Mouse (Mus musculus) small intestine, adult 10 weeks (tissue): ENCODE results near the gene Spag7. TPM values are rescaled to one million over a fixed set of nuclear protein-coding genes. Genes with fewer than 3 reads are reported as not detected.

Source experiments
- polyA plus RNA-seq: library from polyadenylated mRNA; stranded (reverse); fragments of 350-450 nt; fragmentation: Illumina TruSeq; extraction: RNeasy Lipid Tissue Mini Kit (QIAGEN cat#74804); gene quantifications from one replicate; pipeline ENCODE4 v1.2.3, GENCODE M21; 2014; ENCODE audit warnings: low replicate concordance

The Spag7 gene
- 11.3 TPM for polyA plus RNA-seq

DNA sequence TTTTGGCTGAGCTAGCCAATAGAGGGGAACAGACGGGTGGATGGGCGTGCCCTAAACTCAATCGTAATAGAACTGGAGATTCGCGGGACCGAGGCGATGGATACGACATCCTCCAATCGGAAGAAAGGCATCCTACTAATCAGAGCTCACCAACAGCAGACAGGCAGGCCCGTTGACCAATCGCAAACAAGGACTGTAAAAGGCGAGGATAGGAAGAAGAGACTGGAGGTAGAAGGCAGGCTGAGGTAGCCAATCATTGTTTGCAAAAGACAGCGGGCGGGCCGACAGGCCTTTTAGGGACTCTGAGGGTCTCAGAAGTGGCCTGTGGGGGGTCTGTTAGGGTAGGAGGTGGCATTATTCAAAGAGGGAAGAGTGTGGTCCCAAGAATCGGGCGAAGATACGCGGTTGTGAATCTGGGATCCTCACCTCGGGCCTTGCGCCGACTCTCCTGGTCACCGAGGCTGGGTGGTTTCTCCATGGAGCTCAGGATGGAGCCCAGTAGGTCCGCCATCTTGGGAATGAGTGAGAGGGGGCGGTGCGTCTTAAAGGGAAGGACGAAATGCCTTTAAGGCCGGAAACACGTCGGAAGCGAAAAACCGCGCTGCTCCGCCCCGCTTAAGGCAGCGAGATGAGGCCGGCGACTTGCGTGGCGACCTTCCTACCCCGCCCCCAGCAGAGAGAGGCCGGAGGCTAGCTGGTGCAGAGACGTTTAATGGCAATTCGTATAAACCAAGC is at the start of gene Spag7:
Spag7 (minus strand) TSS at position 646 of the 735 bp plus-strand sequence.

DNA sequence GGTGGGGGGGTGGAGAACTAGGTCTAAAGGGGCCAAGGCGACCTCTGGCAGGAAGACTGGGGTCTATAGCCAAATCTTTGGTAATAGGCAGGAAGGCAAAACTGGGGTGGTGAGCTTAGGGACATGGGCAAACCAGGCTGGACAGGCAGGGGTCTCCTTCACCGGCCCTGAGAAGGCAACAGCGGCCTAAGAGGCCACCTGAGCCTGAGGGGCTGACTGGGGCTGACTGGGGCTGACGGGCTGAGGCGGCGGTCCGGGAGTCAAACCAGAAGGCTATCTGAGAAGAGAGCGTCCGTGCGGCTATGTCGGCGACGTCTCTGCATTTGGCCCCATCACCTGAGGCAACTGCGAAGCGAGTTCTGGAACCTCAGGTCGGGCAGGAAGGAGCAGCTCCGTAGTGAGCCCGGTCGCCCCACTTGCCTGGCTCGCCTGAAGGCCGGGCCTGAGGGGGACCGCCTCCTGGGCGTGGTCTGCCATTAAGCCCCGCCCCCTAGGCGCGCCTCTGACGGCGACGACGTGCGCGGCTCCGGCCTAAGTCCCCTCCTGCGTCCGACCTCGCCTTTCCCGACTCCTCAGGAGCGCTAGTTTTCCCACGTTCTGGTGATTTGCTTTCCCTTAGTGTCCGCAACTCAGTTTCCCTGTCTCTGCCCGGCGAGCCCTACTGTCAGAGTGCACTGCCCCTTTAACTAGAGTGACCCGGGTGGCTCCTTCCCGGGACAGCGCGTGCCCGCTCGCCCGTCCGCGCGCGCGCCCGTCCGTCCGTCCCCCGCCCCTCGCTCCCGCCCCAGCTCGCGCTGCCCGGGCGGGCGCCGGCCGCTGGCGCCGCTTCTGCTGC is 30.7 kb upstream of the Spag7 start, which contains the start of the genes Inca1 and Kif1c:
Inca1 (minus strand) TSS at position 434 of the 835 bp plus-strand sequence.
Kif1c (plus strand) TSS at position 827 of the 835 bp plus-strand sequence.

DNA sequence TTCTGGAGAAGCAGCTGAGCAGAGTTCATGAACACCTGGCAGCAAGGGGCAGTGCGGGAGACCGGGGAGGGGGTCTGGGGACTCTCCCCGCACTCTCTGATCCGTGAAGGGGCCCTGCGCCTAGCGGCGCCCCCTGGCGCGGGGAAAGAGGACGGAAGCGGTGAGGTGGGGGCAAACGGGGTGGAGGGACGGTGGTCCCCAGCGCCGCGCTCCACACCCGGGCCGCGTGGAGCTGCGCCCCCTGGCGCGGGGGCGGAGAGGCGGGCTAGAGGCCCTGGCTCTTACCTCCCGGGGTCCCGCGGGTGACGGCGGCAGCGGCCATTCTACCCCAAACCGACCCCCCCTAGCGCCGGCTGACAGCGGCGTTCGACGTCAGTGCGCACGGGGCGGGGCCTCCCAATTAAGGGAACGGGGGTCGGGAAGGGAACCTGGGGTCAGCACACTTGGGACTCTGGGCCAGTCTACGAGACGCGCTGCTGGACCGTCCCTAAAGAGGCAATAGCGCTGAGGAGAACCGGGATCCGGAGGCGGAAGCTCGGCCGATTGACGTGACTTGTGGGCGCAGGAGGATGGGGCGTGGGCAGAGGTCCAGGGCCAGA is 18.5 kb upstream of the Spag7 start, which contains the start of gene Camta2:
Camta2 (minus strand) TSS at position 505 of the 599 bp plus-strand sequence.

DNA sequence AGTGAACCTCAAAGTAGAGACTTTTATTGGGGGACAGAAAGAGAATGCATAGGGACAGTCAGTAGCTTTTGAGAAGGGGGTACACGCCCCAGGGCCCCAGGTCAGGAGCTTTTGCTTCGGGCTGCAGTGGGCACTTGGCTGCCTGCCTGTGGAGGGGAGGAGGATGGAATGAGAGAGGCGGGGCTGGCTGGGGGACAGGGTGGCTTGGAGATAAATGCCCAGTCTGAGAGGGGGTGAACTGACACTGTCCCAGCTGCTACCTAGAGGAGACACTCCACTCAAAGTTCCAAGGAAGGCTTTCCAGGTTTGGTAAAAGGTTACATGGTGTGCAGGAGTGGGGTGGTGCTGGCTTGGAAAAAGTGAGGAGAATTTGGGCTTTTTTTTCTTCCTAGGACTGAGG is 12.3 kb downstream of the Spag7 start, which contains the start of gene Eno3:
Eno3 (plus strand) TSS at position 239 of the 400 bp plus-strand sequence.

DNA sequence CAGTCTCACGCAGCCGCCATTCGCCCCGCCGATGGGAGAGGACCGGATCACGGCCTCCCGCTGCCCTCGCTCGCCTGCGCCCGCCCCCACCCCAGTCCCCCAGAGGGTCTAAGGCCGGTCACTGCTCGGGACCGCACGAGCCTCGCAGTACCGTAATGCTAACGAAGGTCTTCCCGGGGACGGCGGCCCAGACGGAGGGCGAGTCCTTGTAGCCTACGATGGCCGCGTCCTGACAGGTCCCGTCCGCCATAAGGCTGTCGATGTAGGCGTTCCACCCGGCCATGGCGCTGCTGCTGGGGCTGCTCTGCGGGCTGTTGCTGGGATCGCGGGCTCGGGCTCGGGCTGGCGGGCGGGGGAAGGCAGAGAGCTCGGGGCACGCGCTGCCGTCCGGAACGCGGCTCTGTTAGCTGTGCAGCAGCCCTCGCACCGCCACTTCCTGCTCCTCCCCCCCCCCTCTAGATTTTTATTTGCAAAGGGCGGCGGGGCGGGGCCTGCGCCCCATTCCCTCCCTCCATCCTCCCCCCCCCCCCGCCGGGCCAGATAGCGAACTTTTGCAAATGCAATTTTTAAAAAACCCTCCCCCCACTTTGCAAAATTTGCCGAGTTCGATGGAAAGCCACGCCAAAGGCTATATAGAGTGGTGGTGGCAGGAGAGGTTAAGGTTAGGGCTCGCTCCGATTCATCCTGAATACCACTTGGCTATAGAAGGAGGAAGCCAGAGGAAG is 14.9 kb downstream of the Spag7 start, which contains the start of gene Pfn1:
Pfn1 (minus strand) TSS at position 447 of the 725 bp plus-strand sequence.

DNA sequence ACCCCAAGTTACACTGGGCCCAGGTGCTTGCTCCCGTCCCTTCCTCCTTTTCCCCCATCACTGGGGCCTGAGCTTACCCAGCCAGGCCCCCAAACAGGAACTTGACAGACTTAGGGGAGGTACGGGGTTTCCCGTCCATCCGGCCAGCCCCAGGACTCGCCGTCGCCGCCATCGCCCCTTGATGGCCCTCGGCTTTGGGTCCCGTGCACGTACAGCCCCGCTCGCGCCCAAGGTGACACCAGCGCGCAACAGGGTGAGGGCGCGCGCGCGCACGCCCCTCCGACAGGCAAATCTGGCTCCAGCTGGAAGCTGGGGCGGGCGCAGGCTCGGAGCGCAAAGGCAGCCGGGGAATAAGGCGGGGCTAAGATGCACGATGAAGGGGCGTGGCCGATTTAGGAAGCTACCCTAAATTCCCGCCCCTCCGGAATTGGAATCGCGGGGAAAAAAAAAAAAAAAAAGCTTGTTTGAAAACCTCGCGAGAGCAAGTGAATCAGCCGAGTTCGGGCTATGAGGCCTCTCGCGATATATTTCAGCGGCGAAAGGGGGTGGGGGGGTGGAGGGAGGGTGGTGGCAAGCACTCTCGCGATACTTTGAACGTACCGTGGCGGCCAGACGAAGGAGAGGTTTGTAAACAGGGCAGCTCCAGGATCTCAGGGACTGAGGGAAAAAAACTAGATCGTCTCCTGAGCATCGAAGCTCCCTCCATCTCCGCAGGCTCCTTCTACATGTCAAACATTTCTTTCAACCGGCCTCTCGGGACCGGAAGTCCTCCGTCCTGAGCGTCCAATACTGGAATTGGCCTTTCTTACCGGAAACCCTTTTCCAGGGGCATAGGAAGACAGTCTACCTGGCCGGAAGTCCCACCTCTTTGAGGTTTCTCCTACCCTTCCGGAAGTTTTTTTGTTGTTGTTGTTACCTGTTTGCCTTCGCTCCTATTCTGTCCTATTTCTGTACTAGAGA is 22.2 kb downstream of the Spag7 start, which contains the start of the genes Rnf167 and Slc25a11:
Rnf167 (plus strand) TSS at position 545 of the 960 bp plus-strand sequence.
Slc25a11 (minus strand) TSS at position 789 of the 960 bp plus-strand sequence.

DNA sequence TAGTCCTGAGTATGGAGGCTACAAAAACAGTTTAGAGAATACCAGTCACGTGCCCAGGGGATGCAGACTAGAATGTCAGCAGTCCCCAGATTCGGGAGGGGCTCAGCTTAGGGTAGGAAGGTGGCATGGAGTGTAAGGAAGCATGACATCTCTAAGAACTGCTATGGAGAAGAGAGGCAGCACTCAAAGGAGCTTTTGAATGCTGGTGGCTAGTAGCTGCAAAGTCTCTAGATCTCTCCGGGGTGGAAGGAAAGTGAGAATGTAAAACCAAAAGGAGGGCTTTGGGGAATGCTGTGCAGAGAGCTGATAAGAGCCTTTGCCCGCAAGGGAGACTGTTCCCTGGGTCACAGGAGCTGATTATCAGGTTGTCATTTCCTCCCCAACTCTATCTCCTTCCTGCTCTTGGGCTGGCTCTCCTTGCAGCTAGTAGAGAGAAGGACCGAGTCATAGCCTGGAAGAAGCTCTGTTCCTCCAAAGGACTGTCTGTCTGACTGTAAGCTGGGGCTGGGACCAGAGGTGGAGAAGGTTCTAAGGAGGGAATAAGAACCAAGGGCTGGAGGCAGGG is 30.4 kb downstream of the Spag7 start, which contains the start of gene Gp1ba:
Gp1ba (plus strand) TSS at position 409 of the 565 bp plus-strand sequence.

DNA sequence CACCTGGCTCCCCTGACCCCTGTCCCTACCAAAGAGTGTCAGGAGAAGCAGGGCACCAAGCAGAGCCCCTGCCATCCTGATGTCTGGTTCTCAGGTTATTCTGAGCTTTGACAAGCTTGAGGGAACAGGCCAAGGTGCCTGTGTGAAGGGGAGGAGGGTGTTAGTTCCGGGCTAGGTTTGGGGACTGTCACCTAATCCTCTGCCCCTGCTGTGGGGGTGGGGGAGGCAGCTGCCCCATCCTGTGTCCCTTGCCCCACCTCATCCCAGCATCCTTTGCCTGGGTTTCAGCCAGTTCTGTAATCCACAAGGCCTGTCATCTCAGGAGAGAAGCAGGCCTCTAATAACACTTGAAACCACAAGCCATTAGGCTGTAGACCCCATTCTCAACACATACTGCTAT is 50.1 kb downstream of the Spag7 start, which contains the start of gene Chrne:
Chrne (minus strand) TSS at position 116 of the 400 bp plus-strand sequence.

DNA sequence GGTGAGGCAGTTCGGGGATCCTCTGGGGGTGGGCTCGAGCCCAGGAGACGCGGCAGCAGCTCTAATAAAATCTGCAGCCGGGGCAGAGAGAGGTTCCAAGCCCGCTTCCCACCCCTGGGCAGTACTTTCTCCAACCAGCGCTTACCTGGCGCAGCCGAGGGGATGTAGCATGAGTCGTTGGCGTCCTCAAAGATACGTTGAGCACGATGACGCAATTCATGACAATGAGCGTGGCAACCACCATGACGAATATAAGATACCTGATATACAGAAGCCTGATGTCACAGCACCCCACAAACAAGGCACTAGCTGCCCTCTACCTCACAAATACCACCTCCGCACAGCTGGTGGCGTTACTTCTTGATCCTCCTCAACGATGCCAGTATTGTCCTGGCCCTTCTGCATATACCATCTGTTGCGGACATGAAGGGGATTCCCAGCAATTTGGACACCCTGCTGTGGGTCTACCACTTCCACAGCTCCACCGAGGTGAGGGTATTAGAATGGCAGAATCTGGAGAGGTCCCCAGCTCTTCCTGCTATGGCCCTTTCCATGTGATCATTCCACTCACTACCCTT is 53.6 kb downstream of the Spag7 start, which contains the start of gene 4930544D05Rik:
4930544D05Rik (plus strand) TSS at position 333 of the 578 bp plus-strand sequence.

Other genes with a start within 250 kb of the Spag7 start
- 0.41 TPM for gene Arrb2, start 236.8 kb downstream of the Spag7 start, polyA plus RNA-seq
- 5.4 TPM for gene Med11, start 217.5 kb downstream of the Spag7 start, polyA plus RNA-seq
- gene Zmynd15, start 210.0 kb downstream of the Spag7 start, polyA plus RNA-seq: 0.78 TPM
- gene Cxcl16, start 209.4 kb downstream of the Spag7 start, polyA plus RNA-seq: 16.5 TPM
- gene Tm4sf5, start 164.2 kb downstream of the Spag7 start, polyA plus RNA-seq: 293 TPM
- not detected for gene Vmo1, start 154.8 kb downstream of the Spag7 start, polyA plus RNA-seq
- not detected for gene Gltpd2, start 150.2 kb downstream of the Spag7 start, polyA plus RNA-seq
- gene Psmb6, start 144.0 kb downstream of the Spag7 start, polyA plus RNA-seq: 13.2 TPM
- gene Gm40193, start 136.5 kb downstream of the Spag7 start, polyA plus RNA-seq: not detected
- 1.3 TPM for gene Pld2, start 129.4 kb downstream of the Spag7 start, polyA plus RNA-seq
- 1.6 TPM for gene Mink1, start 106.5 kb downstream of the Spag7 start, polyA plus RNA-seq
- gene 4930544D05Rik, start 53.6 kb downstream of the Spag7 start, polyA plus RNA-seq: not detected
- not detected for gene Chrne, start 50.2 kb downstream of the Spag7 start, polyA plus RNA-seq
- gene Gp1ba, start 30.3 kb downstream of the Spag7 start, polyA plus RNA-seq: not detected
- 43.6 TPM for gene Rnf167, start 22.2 kb downstream of the Spag7 start, polyA plus RNA-seq
- 31.8 TPM for gene Slc25a11, start 21.9 kb downstream of the Spag7 start, polyA plus RNA-seq
- gene Pfn1, start 14.8 kb downstream of the Spag7 start, polyA plus RNA-seq: 99.8 TPM
- 0.74 TPM for gene Eno3, start 12.2 kb downstream of the Spag7 start, polyA plus RNA-seq
- gene Camta2, start 18.7 kb upstream of the Spag7 start, polyA plus RNA-seq: 0.85 TPM
- not detected for gene Inca1, start 30.7 kb upstream of the Spag7 start, polyA plus RNA-seq
- gene Kif1c, start 31.1 kb upstream of the Spag7 start, polyA plus RNA-seq: 14.5 TPM
- 1.6 TPM for gene Zfp3, start 94.8 kb upstream of the Spag7 start, polyA plus RNA-seq
- 1.6 TPM for gene Scimp, start 143.2 kb upstream of the Spag7 start, polyA plus RNA-seq
- gene Rabep1, start 175.4 kb upstream of the Spag7 start, polyA plus RNA-seq: 45.4 TPM